ENCODE assay signal across 23 mouse cellular contexts in genomic region chr1:165687861-165688260, GRCm38 (mm10). TPM values are rescaled to one million over a fixed set of nuclear protein-coding genes. Genes with fewer than 3 reads are reported as not detected.
A peak's percentile ranks its signal among the peaks of the same experiment; 100 is the strongest.
DNase-seq lines count a peak whose midpoint lies in the region; ATAC-seq and TF ChIP-seq lines count a peak whose summit lies in the region.
"Had no signal": no experiment of that assay in that cellular context is flagged by ENCODE, and none has a peak within 500 bp of the region (broad histone marks: within the 10 kb centered on the region; RNA-seq: fewer than 3 reads in every experiment).

No protein-coding gene starts in this region.

- no peak for TF ChIP-seq EP300 in heart, postnatal 0 days (IDR thresholded peaks at IDR 0.05; ENCODE audit: low read depth)

- H3K9me3 ChIP-seq in heart, embryonic 10.5 days: no peaks in the 10 kb centered on the region
- no peaks in the 10 kb centered on the region for H3K9me3 ChIP-seq in heart, postnatal 0 days (replicated peaks; ENCODE audit: control insufficient read depth, low read length)
- H3K9me3 ChIP-seq: embryonic facial prominence, embryonic 12.5 days; forebrain, embryonic 12.5 days; G1E; hindbrain, embryonic 13.5 days; kidney, embryonic 15.5 days had no signal

- no peak for TF ChIP-seq CTCF in gastrocnemius, adult 2 months (IDR thresholded peaks at IDR 0.05)
- TF ChIP-seq CTCF in kidney, adult 2 months (conservative IDR thresholded peaks at IDR 0.05; ENCODE audit: insufficient read depth, insufficient read length, low read depth, low read length): no peak
- no peak for TF ChIP-seq CTCF in heart, postnatal 0 days (IDR thresholded peaks at IDR 0.05; ENCODE audit: low read depth)

- no peak for ATAC-seq in heart, postnatal 0 days (ENCODE audit: insufficient read depth, low read depth)
- ATAC-seq: CD4-positive, CD25-positive, alpha-beta regulatory T cell, adult 4 months; hindbrain, postnatal 0 days had no signal

- peaks cover 8% of the 10 kb centered on the region; the same call in 1 of the 2 replicates for H3K36me3 ChIP-seq in heart, embryonic 10.5 days
- H3K36me3 ChIP-seq in kidney, adult 2 months (ENCODE audit: control insufficient read depth, insufficient read depth, low read length): no peaks in the 10 kb centered on the region
- no peaks in the 10 kb centered on the region; the same call in 1 of the 2 replicates for H3K36me3 ChIP-seq in heart, postnatal 0 days (replicated peaks; ENCODE audit: control insufficient read depth, insufficient read depth, low read length)
- H3K36me3 ChIP-seq: embryonic facial prominence, embryonic 12.5 days; forebrain, embryonic 12.5 days; hindbrain, embryonic 13.5 days; kidney, embryonic 15.5 days had no signal

- intact Hi-C loops in gastrocnemius, adult 2 months (cut with DNase I): loop anchor here (2.0 kb wide), 1 partner anchor 15 kb away; no protein-coding TSS in a partner anchor
- intact Hi-C loops in left cerebral cortex, postnatal 14 days (cut with DNase I): no loop called here

- no peak overlapping the region for H3K9ac ChIP-seq in heart, postnatal 0 days (replicated peaks; ENCODE audit: low read depth, low read length)
- H3K9ac ChIP-seq: embryonic facial prominence, embryonic 12.5 days; forebrain, embryonic 12.5 days; hindbrain, embryonic 13.5 days; kidney, embryonic 15.5 days had no signal

- peak overlapping the region; percentile 94 for H3K27ac ChIP-seq in gastrocnemius, adult 2 months
- H3K27ac ChIP-seq in heart, embryonic 10.5 days: peak overlapping the region; percentile 75
- peak overlapping the region; percentile 25 for H3K27ac ChIP-seq in kidney, adult 2 months (ENCODE audit: insufficient read depth, low read depth, low read length)
- H3K27ac ChIP-seq in heart, postnatal 0 days (ENCODE audit: low read depth): peak overlapping the region; percentile 47
- H3K27ac ChIP-seq: embryonic facial prominence, embryonic 12.5 days; forebrain, embryonic 12.5 days; hindbrain, embryonic 13.5 days; hindbrain, postnatal 0 days; kidney, embryonic 15.5 days had no signal

- WGBS in heart, embryonic 10.5 days: 64% methylated on average over 2 of the region's 2 CpGs
- 80% methylated on average over 2 of the region's 2 CpGs for WGBS in kidney, adult 2 months
- WGBS in heart, postnatal 0 days: 71% methylated on average over 2 of the region's 2 CpGs

- H3K27me3 ChIP-seq in heart, embryonic 10.5 days (ENCODE audit: insufficient read depth, poor library complexity, severe bottlenecking): no peaks in the 10 kb centered on the region
- no peaks in the 10 kb centered on the region for H3K27me3 ChIP-seq in kidney, adult 2 months (replicated peaks; ENCODE audit: control insufficient read depth, insufficient read depth, low read length)
- no peaks in the 10 kb centered on the region for H3K27me3 ChIP-seq in heart, postnatal 0 days (ENCODE audit: control insufficient read depth, insufficient read depth, low read length)
- H3K27me3 ChIP-seq: embryonic facial prominence, embryonic 12.5 days; forebrain, embryonic 12.5 days; hindbrain, embryonic 13.5 days; kidney, embryonic 15.5 days had no signal

- H3K4me3 ChIP-seq in gastrocnemius, adult 2 months: no peak overlapping the region
- no peak overlapping the region for H3K4me3 ChIP-seq in heart, embryonic 10.5 days
- no peak overlapping the region for H3K4me3 ChIP-seq in kidney, adult 2 months (ENCODE audit: insufficient read depth, low read depth, low read length)
- H3K4me3 ChIP-seq in heart, postnatal 0 days (ENCODE audit: low read depth, low read length): no peak overlapping the region
- H3K4me3 ChIP-seq: embryonic facial prominence, embryonic 12.5 days; forebrain, embryonic 12.5 days; hindbrain, embryonic 13.5 days; kidney, embryonic 15.5 days had no signal

- H3K4me2 ChIP-seq in heart, postnatal 0 days (ENCODE audit: low read depth, low read length): no peak overlapping the region
- H3K4me2 ChIP-seq: embryonic facial prominence, embryonic 12.5 days; forebrain, embryonic 12.5 days; hindbrain, embryonic 13.5 days; kidney, embryonic 15.5 days had no signal

- TF ChIP-seq POLR2A in kidney, adult 2 months (IDR thresholded peaks at IDR 0.05; ENCODE audit: low read depth, low read length): no peak

- H3K4me1 ChIP-seq in heart, embryonic 10.5 days: peaks cover 94% of the 10 kb centered on the region
- H3K4me1 ChIP-seq in kidney, adult 2 months (ENCODE audit: control insufficient read depth, insufficient read depth, low read length): peaks cover 7% of the 10 kb centered on the region; the same call in 1 of the 2 replicates
- peaks cover 88% of the 10 kb centered on the region for H3K4me1 ChIP-seq in heart, postnatal 0 days (ENCODE audit: control insufficient read depth, insufficient read depth)

- DNase-seq in gastrocnemius, adult 2 months: no peak
- no peak for DNase-seq in gastrocnemius, adult 18-20 months (ENCODE audit: low spot score)
- DNase-seq in heart, embryonic 10.5 days (ENCODE audit: low spot score): no peak
- DNase-seq in heart, adult 8-10 months (ENCODE audit: low spot score): no peak
- DNase-seq in kidney, adult 2 months: no peak
- DNase-seq in kidney, adult 9 months: no peak
- DNase-seq in heart, postnatal 0 days (ENCODE audit: low spot score): no peak
- no peak for DNase-seq in left cerebral cortex, postnatal 14 days (ENCODE audit: low spot score in 2 of 2)
- DNase-seq: adrenal gland, adult 8-10 months; adrenal gland, postnatal 36 days; B cell, adult 2 months; cerebellum, adult 11 months; cerebellum, adult 8-10 months; cerebellum, postnatal 14 days; gastrocnemius, postnatal 36 days; kidney, adult 11 months had no signal

RNA-seq across cellular contexts. Expression of gene Rcsd1, which starts 21.7 kb away (rescaled TPM):
- total RNA-seq in gastrocnemius, adult 2 months (2021): 10 to 100 TPM; 93.3 to 95.0 TPM
- 100 to 1,000 TPM in 1 of 2 experiments, 10 to 100 TPM in 1; 89.6 to 103 TPM for total RNA-seq in gastrocnemius, adult 18-20 months (2021)
- 100 and 130 TPM in 2 replicates for polyA plus RNA-seq in heart, embryonic 10.5 days (2016; fragmentation: Nextera tagmentation; extraction: Ambion mirVana)
- total RNA-seq in heart, adult 8-10 months (2022): 10 to 100 TPM; 64.0 to 99.3 (median 73.2) TPM
- polyA plus RNA-seq in kidney, adult 2 months (2012; rRNA removed): 11.7 and 15.6 TPM in 2 replicates
- 88.6 and 94.0 TPM in 2 replicates for total RNA-seq in heart, postnatal 0 days (2014; rRNA removed; ENCODE audit: low replicate concordance)
- polyA plus RNA-seq in heart, postnatal 0 days (2015; fragmentation: Nextera tagmentation; extraction: Ambion mirVana): 103 and 116 TPM in 2 replicates
- 1 to 10 TPM; 6.4 to 8.5 TPM for total RNA-seq in left cerebral cortex, postnatal 14 days (2021)

RNA-seq across cellular contexts. Expression of gene Mpzl1, which starts 53.5 kb away (rescaled TPM):
- 1 to 10 TPM; 7.0 to 8.7 TPM for total RNA-seq in gastrocnemius, adult 2 months (2021)
- total RNA-seq in gastrocnemius, adult 18-20 months (2021): 1 to 10 TPM; 4.8 to 5.3 TPM
- 138 and 170 TPM in 2 replicates for polyA plus RNA-seq in heart, embryonic 10.5 days (2016; fragmentation: Nextera tagmentation; extraction: Ambion mirVana)
- 10 to 100 TPM; 12.3 to 13.6 (median 12.4) TPM for total RNA-seq in heart, adult 8-10 months (2022)
- polyA plus RNA-seq in kidney, adult 2 months (2012; rRNA removed): 38.6 and 42.0 TPM in 2 replicates
- total RNA-seq in heart, postnatal 0 days (2014; rRNA removed; ENCODE audit: low replicate concordance): 16.6 and 17.9 TPM in 2 replicates
- 57.1 and 57.5 TPM in 2 replicates for polyA plus RNA-seq in heart, postnatal 0 days (2015; fragmentation: Nextera tagmentation; extraction: Ambion mirVana)
- 10 to 100 TPM; 52.5 to 61.7 TPM for total RNA-seq in left cerebral cortex, postnatal 14 days (2021)

Comparison
In these comparisons a context has a peak if more than half of its experiments do, and no peak if none do; other contexts are left out.
1. H3K27ac ChIP-seq: peak in every context shown above with its lines; median percentile 94 in gastrocnemius, adult 2 months; 75 in heart, embryonic 10.5 days; 47 in heart, postnatal 0 days; 25 in kidney, adult 2 months.